Comparison of ENCODE assay signal across 35 mouse cellular contexts in genomic region chr9:63380326-63380725, GRCm38 (mm10).
"Had no signal": no experiment of that assay in that cellular context is flagged by ENCODE, and none has a peak within 500 bp of the region (broad histone marks: within the 10 kb centered on the region; RNA-seq: fewer than 3 reads in every experiment).

No protein-coding gene starts in this region.

- H3K27me3 ChIP-seq: heart, embryonic 12.5 days; heart, embryonic 13.5 days; heart, embryonic 15.5 days; hindbrain, embryonic 12.5 days; hindbrain, embryonic 13.5 days; hindbrain, embryonic 15.5 days; intestine, embryonic 15.5 days; kidney, embryonic 15.5 days had no signal

- H3K36me3 ChIP-seq: heart, embryonic 12.5 days; heart, embryonic 15.5 days; hindbrain, embryonic 12.5 days; hindbrain, embryonic 13.5 days; hindbrain, embryonic 15.5 days; intestine, embryonic 15.5 days; kidney, embryonic 15.5 days had no signal

- DNase-seq: heart, postnatal 10 days; heart, postnatal 14 days; heart, postnatal 36 days; heart, postnatal 4 days; kidney, adult 11 months; kidney, adult 18-20 months; kidney, adult 2 months; kidney, adult 8-10 months; kidney, adult 9 months; kidney, postnatal 10 days; kidney, postnatal 14 days; kidney, postnatal 25 days; kidney, postnatal 36 days; kidney, postnatal 4 days; layer of hippocampus, adult 9-11 months; layer of hippocampus, postnatal 36 days had no signal

- ATAC-seq: hindbrain, embryonic 16.5 days; hindbrain, postnatal 0 days; inflammation-experienced regulatory T-cells, adult 6 months; intestine, embryonic 15.5 days; intestine, embryonic 16.5 days; intestine, postnatal 0 days had no signal

- H3K9me3 ChIP-seq: heart, embryonic 12.5 days; heart, embryonic 13.5 days; heart, embryonic 15.5 days; hindbrain, embryonic 10.5 days; hindbrain, embryonic 12.5 days; hindbrain, embryonic 13.5 days; hindbrain, embryonic 15.5 days; intestine, embryonic 15.5 days; kidney, embryonic 15.5 days had no signal

- H3K4me3 ChIP-seq: heart, embryonic 12.5 days; heart, embryonic 13.5 days; heart, embryonic 15.5 days; hindbrain, embryonic 10.5 days; hindbrain, embryonic 12.5 days; hindbrain, embryonic 13.5 days; hindbrain, embryonic 15.5 days; intestine, embryonic 15.5 days; kidney, embryonic 15.5 days; layer of hippocampus, adult 2 months; left cerebral cortex, adult 2 months had no signal

- H3K9ac ChIP-seq: heart, embryonic 12.5 days; heart, embryonic 13.5 days; heart, embryonic 15.5 days; hindbrain, embryonic 12.5 days; hindbrain, embryonic 13.5 days; hindbrain, embryonic 14.5 days; hindbrain, embryonic 15.5 days; intestine, embryonic 15.5 days; kidney, embryonic 15.5 days had no signal

- H3K4me2 ChIP-seq: heart, embryonic 11.5 days; heart, embryonic 12.5 days; heart, embryonic 13.5 days; heart, embryonic 15.5 days; hindbrain, embryonic 12.5 days; hindbrain, embryonic 13.5 days; hindbrain, embryonic 14.5 days; hindbrain, embryonic 15.5 days; intestine, embryonic 15.5 days; kidney, embryonic 15.5 days had no signal

- H3K27ac ChIP-seq: heart, embryonic 13.5 days; heart, embryonic 15.5 days; hindbrain, embryonic 10.5 days; hindbrain, embryonic 12.5 days; hindbrain, embryonic 13.5 days; hindbrain, embryonic 14.5 days; hindbrain, embryonic 15.5 days; hindbrain, postnatal 0 days; intestine, embryonic 15.5 days; kidney, embryonic 15.5 days; kidney, postnatal 0 days; layer of hippocampus, adult 2 months; left cerebral cortex, adult 2 months had no signal
